In the genomic region with DNA sequence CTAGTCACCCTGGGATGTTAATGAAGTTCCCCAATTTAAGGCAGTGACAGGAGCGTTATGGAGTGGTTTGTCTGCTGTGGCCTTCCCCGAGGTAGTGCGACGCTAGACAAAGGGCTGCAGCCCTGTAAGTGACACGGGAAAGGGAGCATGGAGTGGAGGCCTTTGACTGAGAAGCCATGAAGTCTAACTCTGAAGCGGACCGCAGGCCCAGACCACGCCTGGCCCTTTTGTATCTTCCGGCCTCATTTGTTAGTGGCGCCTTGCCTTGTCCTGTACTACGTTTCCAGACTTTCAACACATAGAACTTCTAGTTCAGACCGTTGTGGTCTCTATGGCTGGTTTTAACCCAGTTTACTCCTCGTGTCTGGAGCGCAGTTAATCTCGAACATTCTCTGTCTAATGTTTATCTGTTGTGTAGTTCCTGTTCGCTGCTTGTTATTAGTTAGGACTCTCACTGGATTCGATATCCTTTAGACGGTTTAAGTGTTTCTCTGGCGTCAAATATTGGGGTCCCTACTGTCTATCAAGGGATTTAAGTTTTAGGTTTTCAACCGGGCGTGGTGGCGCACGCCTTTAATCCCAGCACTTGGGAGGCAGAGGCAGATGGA, we compare ENCODE assay signal across 8 mouse cellular contexts. TPM values are rescaled to one million over a fixed set of nuclear protein-coding genes. Genes with fewer than 3 reads are reported as not detected.
A peak's percentile ranks its signal among the peaks of the same experiment; 100 is the strongest.
DNase-seq lines count a peak whose midpoint lies in the region; ATAC-seq and TF ChIP-seq lines count a peak whose summit lies in the region.

No protein-coding gene starts in this region.

- no peaks in the 10 kb centered on the region for H3K27me3 ChIP-seq in heart, embryonic 16.5 days (ENCODE audit: control insufficient read depth, insufficient read depth, low read length)
- no peaks in the 10 kb centered on the region for H3K27me3 ChIP-seq in limb, embryonic 11.5 days (ENCODE audit: control insufficient read depth, insufficient read depth, low read length)
- no peaks in the 10 kb centered on the region for H3K27me3 ChIP-seq in midbrain, embryonic 11.5 days (ENCODE audit: control insufficient read depth, insufficient read depth, low read length)

- no peaks in the 10 kb centered on the region for H3K36me3 ChIP-seq in ES-E14 (ENCODE audit: control insufficient read depth, insufficient read depth, low read length, poor library complexity, severe bottlenecking)
- H3K36me3 ChIP-seq in heart, embryonic 16.5 days (ENCODE audit: control insufficient read depth, insufficient read depth) = no peaks in the 10 kb centered on the region
- no peaks in the 10 kb centered on the region for H3K36me3 ChIP-seq in limb, embryonic 11.5 days (ENCODE audit: control insufficient read depth, insufficient read depth, low read length)
- H3K36me3 ChIP-seq in midbrain, embryonic 11.5 days (ENCODE audit: control insufficient read depth, insufficient read depth, low read length) = no peaks in the 10 kb centered on the region

- in situ Hi-C loops in ES-E14 (cut with MboI; ENCODE audit: low sequenced_read_pairs in 2 of 2, unreplicated experiment in 2 of 2) = no loop called here

- H3K27ac ChIP-seq in ES-E14 (ENCODE audit: insufficient read depth, low read depth, low read length, poor library complexity, severe bottlenecking) = peak overlapping the region; percentile 81; the same call in 1 of the 2 replicates
- H3K27ac ChIP-seq in heart, embryonic 16.5 days (ENCODE audit: low read length) = peak overlapping the region; percentile 93
- H3K27ac ChIP-seq in limb, embryonic 11.5 days (replicated peaks; ENCODE audit: low read depth, low read length) = peak overlapping the region; percentile 84
- H3K27ac ChIP-seq in midbrain, embryonic 11.5 days (ENCODE audit: low read depth, low read length) = peak overlapping the region; percentile 73

- WGBS in heart, embryonic 16.5 days = 3% methylated on average over 23 of the region's 23 CpGs
- WGBS in limb, embryonic 11.5 days = 6% methylated on average over 23 of the region's 23 CpGs
- 8% methylated on average over 23 of the region's 23 CpGs for WGBS in midbrain, embryonic 11.5 days

- H3K4me3 ChIP-seq in ES-E14 (ENCODE audit: insufficient read depth in 1 of 2, low read depth in 1 of 2, low read length in 2 of 2, poor library complexity in 1 of 2, severe bottlenecking in 1 of 2) = peak overlapping the region; percentile 80 to 86
- H3K4me3 ChIP-seq in heart, embryonic 16.5 days (ENCODE audit: low read length) = peak overlapping the region; percentile 97
- peak overlapping the region; percentile 92 for H3K4me3 ChIP-seq in limb, embryonic 11.5 days (ENCODE audit: low read depth, low read length)
- H3K4me3 ChIP-seq in midbrain, embryonic 11.5 days (ENCODE audit: low read depth, low read length) = peak overlapping the region; percentile 81

- peak overlapping the region; percentile 64 for H3K4me2 ChIP-seq in heart, embryonic 16.5 days (ENCODE audit: low read depth, low read length)
- peak overlapping the region; percentile 74 for H3K4me2 ChIP-seq in limb, embryonic 11.5 days (ENCODE audit: low read depth, severe bottlenecking)
- H3K4me2 ChIP-seq in midbrain, embryonic 11.5 days = peak overlapping the region; percentile 77

- H3K9me3 ChIP-seq in ES-E14 (ENCODE audit: control insufficient read depth, insufficient read depth, low read depth, low read length) = no peaks in the 10 kb centered on the region
- no peaks in the 10 kb centered on the region for H3K9me3 ChIP-seq in heart, embryonic 16.5 days (replicated peaks; ENCODE audit: control insufficient read depth, low read length)
- H3K9me3 ChIP-seq in limb, embryonic 11.5 days (ENCODE audit: control insufficient read depth, low read length) = no peaks in the 10 kb centered on the region
- H3K9me3 ChIP-seq in midbrain, embryonic 11.5 days (ENCODE audit: control insufficient read depth, low read length) = no peaks in the 10 kb centered on the region

- ATAC-seq in heart, embryonic 16.5 days (replicated peaks; ENCODE audit: extremely low read depth, insufficient read depth, low FRiP score) = no peak
- no peak for ATAC-seq in limb, embryonic 11.5 days (ENCODE audit: insufficient number of reproducible peaks, low FRiP score, low TSS enrichment, low read depth)
- no peak for ATAC-seq in midbrain, embryonic 11.5 days (ENCODE audit: low FRiP score)

- H3K9ac ChIP-seq in ES-E14 (ENCODE audit: insufficient read depth, low read depth, low read length, poor library complexity, severe bottlenecking) = peak overlapping the region; percentile 88
- peak overlapping the region; percentile 87 for H3K9ac ChIP-seq in heart, embryonic 16.5 days (ENCODE audit: low read length)
- H3K9ac ChIP-seq in limb, embryonic 11.5 days (ENCODE audit: low read length) = peak overlapping the region; percentile 85
- peak overlapping the region; percentile 87 for H3K9ac ChIP-seq in midbrain, embryonic 11.5 days (ENCODE audit: low read length)

- peaks cover 0 to 4% of the 10 kb centered on the region in 2 experiments; a peak in 1 of 4 replicates for H3K4me1 ChIP-seq in ES-E14 (ENCODE audit: control insufficient read depth in 2 of 2, insufficient read depth in 2 of 2, low read length in 2 of 2, poor library complexity in 1 of 2)
- H3K4me1 ChIP-seq in heart, embryonic 16.5 days (ENCODE audit: control insufficient read depth, insufficient read depth, low read length) = peaks cover 14% of the 10 kb centered on the region
- H3K4me1 ChIP-seq in limb, embryonic 11.5 days (ENCODE audit: control insufficient read depth, insufficient read depth, low read length) = peaks cover 3% of the 10 kb centered on the region; the same call in 1 of the 2 replicates
- peaks cover 9% of the 10 kb centered on the region for H3K4me1 ChIP-seq in midbrain, embryonic 11.5 days (ENCODE audit: control insufficient read depth, insufficient read depth, low read length)

- peak; percentile 21 for DNase-seq in kidney, adult 9 months
- no peak for DNase-seq in kidney, adult 11 months
- no peak for DNase-seq in ES-E14 (ENCODE audit: low read depth, low spot score)
- DNase-seq in c-Kit-positive CD71-positive TER-119-positive erythroid progenitor cells, embryonic 14.5 days (ENCODE audit: low spot score) = peak; percentile 56
- no peak for DNase-seq in limb, embryonic 11.5 days (ENCODE audit: low spot score)
- DNase-seq in midbrain, embryonic 11.5 days (ENCODE audit: low spot score, missing footprints) = no peak
- DNase-seq in testis, postnatal 14 days (ENCODE audit: low spot score) = peak; percentile 41

TF ChIP-seq in ES-E14, 5 proteins besides CTCF, POLR2A, EP300 and RAD21:
- TF ChIP-seq ZC3H11A (IDR thresholded peaks at IDR 0.05; ENCODE audit: borderline replicate concordance, low read depth, low read length) = no peak
- TF ChIP-seq HCFC1 (IDR thresholded peaks at IDR 0.05; ENCODE audit: borderline replicate concordance, insufficient read depth, low read length) = no peak
- no peak for TF ChIP-seq MAFK (IDR thresholded peaks at IDR 0.05; ENCODE audit: insufficient read depth, low read depth, low read length)
- no peak for TF ChIP-seq ZNF384 (IDR thresholded peaks at IDR 0.05; ENCODE audit: low read depth, low read length)
- TF ChIP-seq CHD2 (IDR thresholded peaks at IDR 0.05; ENCODE audit: low read depth, low read length) = no peak
TF ChIP-seq in ES-E14: peak in this region for 0.

RNA-seq across cellular contexts. Expression of a gene that starts 1.0 kb away (rescaled TPM):
- 85.7 and 147 TPM in 2 replicates for total RNA-seq in ES-E14 (2012; rRNA removed)
- 116 and 129 TPM in 2 replicates for polyA plus RNA-seq in heart, embryonic 16.5 days (2015; fragmentation: Nextera tagmentation; extraction: Ambion mirVana)
- polyA plus RNA-seq in limb, embryonic 11.5 days (2014; fragmentation: Nextera tagmentation; extraction: Ambion mirVana) = 111 and 116 TPM in 2 replicates
- 84.4 and 88.2 TPM in 2 replicates for polyA plus RNA-seq in midbrain, embryonic 11.5 days (2014; fragmentation: Nextera tagmentation; extraction: Ambion mirVana)

RNA-seq across cellular contexts. Expression of a gene that starts 32.3 kb away (rescaled TPM):
- total RNA-seq in ES-E14 (2012; rRNA removed) = 2.5 and 2.8 TPM in 2 replicates
- 3.8 and 4.5 TPM in 2 replicates for polyA plus RNA-seq in heart, embryonic 16.5 days (2015; fragmentation: Nextera tagmentation; extraction: Ambion mirVana)
- polyA plus RNA-seq in limb, embryonic 11.5 days (2014; fragmentation: Nextera tagmentation; extraction: Ambion mirVana) = 7.0 and 7.4 TPM in 2 replicates
- polyA plus RNA-seq in midbrain, embryonic 11.5 days (2014; fragmentation: Nextera tagmentation; extraction: Ambion mirVana) = 3.2 and 3.3 TPM in 2 replicates

Comparison
In these comparisons a context has a peak if more than half of its experiments do, and no peak if none do; other contexts are left out.
1. DNase-seq: peak in kidney, adult 9 months (single experiment), c-Kit-positive CD71-positive TER-119-positive erythroid progenitor cells, embryonic 14.5 days (single experiment) and testis, postnatal 14 days (single experiment); none in kidney, adult 11 months (single experiment), ES-E14 (single experiment), limb, embryonic 11.5 days (single experiment) and midbrain, embryonic 11.5 days (single experiment).
2. Peak in every context shown above with its lines, with median percentiles within 50 percentile points of each other: H3K27ac ChIP-seq, H3K4me3 ChIP-seq, H3K9ac ChIP-seq and H3K4me2 ChIP-seq.